ENCODE assay signal across 10 mouse cellular contexts in genomic region chr6:117279786-117280411, GRCm38 (mm10).
DNase-seq lines count a peak whose midpoint lies in the region; ATAC-seq lines count a peak whose summit lies in the region.
"Had no signal": no experiment of that assay in that cellular context is flagged by ENCODE, and none has a peak within 500 bp of the region (broad histone marks: within the 10 kb centered on the region; RNA-seq: fewer than 3 reads in every experiment).

No protein-coding gene starts in this region.

- ATAC-seq in cerebellum, adult (ENCODE audit: insufficient number of reproducible peaks, low FRiP score, low TSS enrichment) = no peak
- peak; percentile 54; the same call in 1 of the 2 replicates for ATAC-seq in hindbrain, embryonic 13.5 days (ENCODE audit: low FRiP score)

- no peaks in the 10 kb centered on the region for H3K9me3 ChIP-seq in hindbrain, embryonic 13.5 days

- 55% methylated on average over 14 of the region's 14 CpGs for WGBS in hindbrain, embryonic 13.5 days

- peaks cover 13% of the 10 kb centered on the region; the same call in 1 of the 2 replicates for H3K4me1 ChIP-seq in hindbrain, embryonic 13.5 days (replicated peaks)

- DNase-seq in cerebellum, postnatal 10 days = peak; percentile 72 to 73
- peak; percentile 9 for DNase-seq in right cerebral cortex, adult 18-20 months
- no peak for DNase-seq in right cerebral cortex, adult 2 months (ENCODE audit: low spot score in 2 of 2)
- peak; percentile 5 for DNase-seq in telencephalon, adult 2 months (ENCODE audit: low read depth, low spot score)
- no peak for DNase-seq in thymus, adult 18-20 months
- DNase-seq in thymus, postnatal 36 days = no peak
- DNase-seq: lung, embryonic 14.5 days; thymus, postnatal 25 days had no signal

- H3K27ac ChIP-seq in hindbrain, embryonic 13.5 days = no peak overlapping the region

- H3K4me3 ChIP-seq in hindbrain, embryonic 13.5 days = no peak overlapping the region

- H3K9ac ChIP-seq in hindbrain, embryonic 13.5 days = no peak overlapping the region
- H3K9ac ChIP-seq: lung, embryonic 14.5 days had no signal

- H3K4me2 ChIP-seq in hindbrain, embryonic 13.5 days = no peak overlapping the region
- H3K4me2 ChIP-seq: lung, embryonic 14.5 days had no signal

- H3K27me3 ChIP-seq in hindbrain, embryonic 13.5 days = no peaks in the 10 kb centered on the region

- no peaks in the 10 kb centered on the region for H3K36me3 ChIP-seq in hindbrain, embryonic 13.5 days

Comparison
In these comparisons a context has a peak if more than half of its experiments do, and no peak if none do; other contexts are left out.
1. DNase-seq: peak in cerebellum, postnatal 10 days (2 of 2), right cerebral cortex, adult 18-20 months (single experiment) and telencephalon, adult 2 months (single experiment); none in right cerebral cortex, adult 2 months (0 of 2), thymus, adult 18-20 months (0 of 2) and thymus, postnatal 36 days (0 of 2).